Mouse (Mus musculus) gastrocnemius, postnatal 4 days (tissue): Measurements from ENCODE around the gene Gm5678. TPM values are rescaled to one million over a fixed set of nuclear protein-coding genes. Genes with fewer than 3 reads are reported as not detected.

Experiments
- DNase-seq, 2 experiments: peaks; one replicate each; pipeline ENCODE4 v3.0.0; 2021 to 2022; ENCODE audit warnings: low spot score in 2 of 2, mixed read lengths in 2 of 2
- long read RNA-seq, 2 experiments: library from polyadenylated mRNA; stranded (forward); transcript quantifications; one replicate each; pipeline ENCODE4 v2.0.0; 2021
- total RNA-seq, 2 experiments: library from RNA; stranded (reverse); gene quantifications; 2 replicates each; pipeline ENCODE4 v1.2.3; 2021

Gene Gm5678
- total RNA-seq = 1 to 10 TPM; 1.3 to 2.0 TPM
- long read RNA-seq, experiment 1 = 0 reads
- long read RNA-seq, experiment 2 = 0 reads

- no peak for DNase-seq
Observed at GRCm38 (mm10) chr16:93627761-93628400, at the start of gene Gm5678. Gene Gm5678 (plus strand): TSS chr16:93628097.

GRCm38 (mm10) chr16:93578346-93579005 lies 49.4 kb upstream of the Gm5678 start:
- DNase-seq = no peak

DNA sequence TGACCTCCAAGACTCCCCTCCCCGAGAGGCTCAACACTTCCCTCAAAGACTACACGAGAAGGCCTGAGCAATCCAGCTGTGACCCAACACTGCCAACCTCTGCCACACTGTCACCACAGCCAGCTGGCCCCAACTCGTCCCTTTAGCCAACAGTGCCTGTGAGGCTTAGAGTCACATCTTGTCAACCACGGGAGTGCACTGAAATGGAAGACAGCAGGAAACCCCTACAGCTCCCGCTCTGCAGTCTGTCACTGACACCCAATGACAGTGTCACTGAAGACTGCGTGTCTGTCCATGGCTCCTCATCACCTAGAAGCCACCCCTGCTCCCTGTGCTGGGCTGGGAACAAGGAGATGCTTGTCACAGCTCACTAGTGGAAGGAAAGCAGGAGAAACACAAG lies 46.8 kb upstream of the Gm5678 start:
- no peak for DNase-seq

GRCm38 (mm10) chr16:93584976-93585702 lies 42.8 kb upstream of the Gm5678 start:
- no peak for DNase-seq

DNA sequence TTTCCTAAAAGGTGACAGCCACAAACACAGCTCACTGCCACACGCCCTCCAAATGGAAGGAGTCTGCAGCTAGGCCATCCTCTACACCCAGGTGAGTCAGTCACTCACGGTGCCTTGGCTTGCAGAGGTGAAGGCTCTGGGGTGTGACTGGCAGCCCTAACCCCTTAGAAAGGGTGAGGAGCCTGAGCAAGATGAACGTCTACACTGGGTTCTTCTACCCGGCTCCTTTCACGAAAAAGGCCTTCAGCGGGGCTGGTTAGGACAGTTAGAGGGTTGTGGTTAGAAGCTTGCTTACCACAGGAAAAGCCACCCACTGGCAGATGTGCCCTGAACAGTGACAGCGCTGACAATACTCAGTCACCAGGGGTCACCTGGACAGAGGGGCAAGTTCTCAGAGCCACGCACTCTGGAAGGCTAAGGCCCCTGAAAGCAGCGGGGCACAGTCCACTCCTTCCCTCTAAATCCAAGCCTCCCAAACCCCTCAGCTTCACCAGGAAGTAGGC lies 42.1 kb upstream of the Gm5678 start:
- no peak for DNase-seq

DNA sequence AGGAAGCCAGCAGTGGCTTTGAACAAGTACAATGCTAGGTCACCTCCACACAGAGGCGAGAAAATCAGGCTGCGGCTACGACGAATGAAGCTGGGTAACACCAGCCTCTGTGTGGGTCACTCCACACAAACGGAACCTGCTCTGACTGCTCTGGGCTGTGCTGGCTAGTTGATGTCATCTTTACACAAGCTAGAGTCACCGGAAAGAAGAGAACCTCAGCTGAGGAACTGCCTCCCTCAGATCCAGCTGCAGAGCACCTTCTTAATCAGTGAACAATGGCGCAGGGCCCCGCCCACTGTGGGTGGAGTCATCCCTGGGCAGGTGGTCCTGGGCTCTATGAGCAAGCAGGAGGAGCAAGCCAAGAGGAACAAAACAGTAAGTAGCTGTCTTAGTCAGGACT lies 41.5 kb upstream of the Gm5678 start:
- no peak for DNase-seq

DNA sequence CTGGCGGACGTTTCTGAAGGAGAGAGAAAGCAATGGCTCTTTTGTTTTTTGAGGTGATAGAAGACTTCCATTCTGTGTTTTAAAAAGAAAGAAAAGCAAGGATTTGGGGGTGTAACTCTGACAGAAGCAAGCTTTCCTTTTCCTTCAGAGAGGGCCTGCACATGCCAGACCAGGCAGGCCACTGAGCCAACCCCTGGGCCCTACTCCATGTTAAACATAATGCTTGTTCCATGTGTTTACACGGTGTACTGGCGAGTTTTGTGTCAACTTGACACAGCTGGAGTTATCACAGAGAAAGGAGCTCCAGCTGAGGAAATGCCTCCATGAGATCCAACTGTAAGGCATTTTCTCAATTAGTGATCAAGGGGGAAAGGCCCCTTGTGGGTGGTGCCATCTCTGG lies 39.6 kb upstream of the Gm5678 start:
- DNase-seq = no peak

GRCm38 (mm10) chr16:93590915-93591314 lies 37.0 kb upstream of the Gm5678 start:
- no peak for DNase-seq

DNA sequence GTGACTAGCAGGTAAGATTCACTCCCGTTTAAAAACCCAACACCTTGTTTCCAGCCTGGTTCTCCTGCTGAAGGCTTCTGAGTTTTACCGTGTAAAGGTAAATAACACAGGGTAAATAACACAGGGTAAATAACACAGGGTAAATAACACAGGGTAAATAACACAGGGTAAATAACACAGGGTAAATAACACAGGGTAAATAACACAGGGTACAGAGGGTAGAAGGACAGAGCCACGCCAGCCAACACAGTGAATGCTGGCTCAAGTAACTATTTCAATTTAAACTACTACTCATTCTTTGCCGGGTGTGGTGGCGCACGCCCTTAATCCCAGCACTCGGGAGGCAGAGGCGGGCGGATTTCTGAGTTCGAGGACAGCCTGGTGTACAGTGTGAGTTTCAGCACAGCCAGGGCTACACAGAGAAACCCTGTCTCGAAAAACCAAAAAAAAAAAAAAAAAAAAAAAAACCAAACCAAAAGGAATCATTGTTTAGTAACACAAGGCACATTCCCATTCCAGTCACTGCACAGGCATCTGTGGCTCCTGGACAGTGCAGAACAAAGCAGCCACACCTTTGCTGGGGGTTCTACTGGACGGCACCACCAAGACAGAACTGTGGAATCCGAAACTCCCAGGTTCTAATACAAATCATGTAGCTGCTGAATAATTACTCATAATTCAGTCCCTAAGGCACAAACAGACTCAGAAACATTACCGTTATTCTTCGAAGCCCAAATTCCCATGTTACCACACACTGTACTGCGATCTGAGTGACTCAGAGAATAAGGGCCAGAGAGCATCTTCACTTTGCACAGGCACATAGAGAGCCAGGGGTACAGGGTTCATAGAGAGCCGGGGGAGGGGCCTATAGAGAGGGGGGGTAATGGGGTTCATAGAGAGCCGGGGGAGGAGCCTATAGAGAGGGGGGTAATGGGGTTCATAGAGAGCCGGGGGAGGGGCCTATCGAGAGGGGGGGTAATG lies 36.2 kb upstream of the Gm5678 start:
- no peak for DNase-seq

DNA sequence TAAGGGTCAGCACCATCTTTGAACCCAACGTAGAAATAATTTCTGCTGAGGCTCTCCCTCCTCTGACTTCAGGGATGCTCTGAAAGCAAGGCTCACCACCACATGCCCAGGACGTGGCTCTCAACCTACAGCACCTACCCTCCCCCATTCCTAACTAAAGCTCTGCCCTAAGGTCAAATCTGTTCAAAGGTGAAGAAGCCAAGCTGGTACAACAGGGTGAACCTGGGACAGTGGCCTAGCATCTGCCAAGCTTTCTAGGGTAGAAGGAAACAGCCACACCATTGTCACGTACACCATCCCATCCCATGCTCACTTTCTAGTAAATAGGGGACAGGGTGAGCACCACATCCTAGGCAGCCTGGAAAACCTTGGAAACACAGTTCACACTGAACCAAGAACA lies 35.2 kb upstream of the Gm5678 start:
- DNase-seq = no peak

DNA sequence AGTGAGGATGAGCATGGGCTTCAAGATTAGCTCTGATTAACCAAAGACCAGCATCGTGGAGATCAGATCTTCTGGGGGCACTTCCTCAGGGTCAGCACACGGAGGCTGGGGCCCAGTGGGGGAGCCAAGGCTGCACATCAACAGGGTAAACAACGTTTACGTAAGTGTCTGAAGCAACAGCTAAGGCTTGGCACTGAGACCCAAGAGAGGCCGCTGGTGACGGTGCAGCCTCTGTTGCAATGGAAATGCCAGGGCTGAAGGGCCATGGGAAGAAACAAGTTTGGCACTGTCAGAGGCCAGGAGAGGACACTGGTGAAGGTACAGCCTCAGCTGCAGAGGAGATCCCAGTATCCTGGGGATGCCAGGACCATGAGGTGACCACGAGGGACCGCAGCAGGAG lies 34.5 kb upstream of the Gm5678 start:
- DNase-seq = no peak

- DNase-seq = no peak
Observed at GRCm38 (mm10) chr16:93594448-93594847, 33.4 kb upstream of the Gm5678 start.

DNA sequence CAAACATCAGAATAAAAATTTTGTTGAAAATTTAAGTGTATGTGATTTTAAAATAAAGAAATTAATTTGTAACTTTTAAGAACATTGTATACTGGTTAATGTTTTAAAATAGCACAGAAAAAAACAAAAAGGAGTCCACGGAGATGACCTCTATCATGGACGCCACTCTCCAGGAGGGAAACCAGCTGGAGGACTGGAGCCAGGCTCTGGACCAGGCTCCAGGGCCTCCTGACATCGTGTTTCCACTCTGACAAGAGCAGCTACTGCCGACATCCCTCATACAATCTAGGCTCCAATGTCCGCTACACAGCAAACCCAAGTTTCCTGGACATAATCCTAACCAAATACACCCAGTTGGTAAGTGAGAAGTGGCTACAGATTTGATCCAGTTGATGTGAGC lies 32.1 kb upstream of the Gm5678 start:
- DNase-seq = no peak

DNA sequence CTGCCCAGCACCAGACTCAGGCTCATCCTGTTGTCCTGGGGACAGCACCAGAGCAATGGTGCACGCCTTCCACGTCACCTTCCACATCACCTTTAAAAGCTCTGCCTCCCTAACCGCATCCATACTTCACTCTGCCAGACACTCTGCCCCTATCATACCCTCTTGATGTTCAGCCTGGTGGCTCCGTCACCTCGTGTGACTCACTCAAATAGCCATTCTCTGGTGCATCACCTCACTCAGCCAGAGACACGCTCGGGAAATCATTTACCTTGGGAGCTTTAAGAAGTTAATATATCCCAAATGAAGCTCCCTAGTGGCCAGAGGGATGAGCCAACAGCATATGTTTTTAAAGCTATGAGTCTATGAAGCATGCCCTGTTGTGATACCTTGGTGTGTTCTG lies 31.1 kb upstream of the Gm5678 start:
- DNase-seq = no peak

DNA sequence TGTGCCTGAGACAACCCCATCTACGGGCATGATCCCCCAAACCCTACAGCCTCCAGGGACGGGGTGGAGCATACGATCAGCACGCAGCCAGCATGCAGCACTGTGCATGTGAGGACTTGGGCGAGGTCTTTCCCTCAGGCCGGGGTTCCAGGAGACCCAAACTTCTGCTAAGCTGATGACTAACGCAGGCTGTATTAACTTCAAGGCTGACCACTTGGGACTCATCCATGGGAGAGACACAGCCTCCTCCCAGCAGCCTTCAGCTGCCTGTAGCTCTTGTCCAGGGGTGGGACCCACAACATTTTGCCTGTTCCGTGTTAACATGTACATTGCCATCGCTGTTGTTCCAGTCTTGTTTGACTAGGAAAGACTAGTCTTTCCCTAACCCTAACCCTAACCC lies 30.3 kb upstream of the Gm5678 start:
- no peak for DNase-seq

- DNase-seq = no peak
Observed at GRCm38 (mm10) chr16:93599461-93599860, 28.4 kb upstream of the Gm5678 start.

DNA sequence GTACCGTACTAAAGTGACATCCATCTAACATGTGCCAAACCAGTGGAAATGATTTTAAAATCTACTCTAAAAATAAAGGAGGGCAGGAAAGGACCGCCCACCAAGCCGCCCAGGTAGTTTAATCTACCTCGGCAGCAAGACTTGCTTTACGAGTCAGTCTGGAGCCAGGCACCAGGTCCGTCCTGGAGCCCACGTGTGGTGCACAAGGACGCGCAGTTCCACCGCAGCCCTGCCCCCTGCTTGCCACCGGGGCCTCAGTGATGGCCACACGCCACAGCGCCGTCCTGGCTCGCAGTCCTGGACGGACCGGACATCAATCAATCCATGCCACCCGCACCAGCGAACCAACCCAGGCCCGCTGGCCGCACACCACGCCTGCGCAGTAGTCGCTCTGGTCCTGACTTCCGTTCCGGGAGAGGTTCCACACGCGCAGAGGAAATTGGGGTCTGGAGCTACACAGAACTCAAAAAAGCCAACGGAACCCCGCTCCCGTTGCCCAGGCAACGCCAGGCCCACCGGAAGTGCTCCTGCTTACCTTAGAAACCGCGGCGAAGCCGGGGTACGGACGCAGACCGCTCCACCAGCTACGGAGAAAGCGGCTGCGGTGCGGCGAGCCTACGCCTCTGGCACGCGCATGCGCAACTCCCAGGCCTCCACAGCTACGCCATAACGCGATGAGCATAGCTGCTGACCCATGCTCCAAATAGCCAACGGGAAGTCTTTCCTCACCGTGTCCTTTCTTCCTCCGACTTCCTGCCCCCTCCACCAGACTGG lies 24.3 kb upstream of the Gm5678 start, which contains the start of gene Setd4:
Gene Setd4 (minus strand): TSS at position 625 of the 774 bp plus-strand sequence.
- peak; percentile 79 to 92 for DNase-seq

DNA sequence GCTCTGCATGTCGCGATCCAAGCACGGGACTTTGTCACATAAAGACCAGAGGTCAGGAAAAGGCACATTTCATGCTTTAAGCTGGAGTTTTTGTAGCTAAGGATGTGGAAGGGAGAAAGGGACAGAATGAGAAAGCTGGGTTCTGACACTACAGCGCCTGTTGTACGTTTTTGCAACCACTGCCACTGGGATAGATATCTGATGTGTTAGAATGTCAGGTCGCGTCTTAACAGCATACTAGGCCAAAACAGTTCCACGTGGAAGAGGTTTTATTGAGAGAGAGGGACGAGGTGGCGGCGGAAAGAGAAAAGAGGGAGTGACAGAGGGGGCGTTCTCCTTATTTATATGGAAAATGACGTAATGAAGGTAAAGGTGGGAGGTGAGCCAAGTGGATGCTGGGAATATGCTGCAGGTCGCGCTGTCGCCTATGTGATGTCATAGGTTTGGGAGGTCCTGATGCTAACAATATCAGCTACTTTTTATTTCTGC lies 23.4 kb upstream of the Gm5678 start:
- DNase-seq = no peak

DNA sequence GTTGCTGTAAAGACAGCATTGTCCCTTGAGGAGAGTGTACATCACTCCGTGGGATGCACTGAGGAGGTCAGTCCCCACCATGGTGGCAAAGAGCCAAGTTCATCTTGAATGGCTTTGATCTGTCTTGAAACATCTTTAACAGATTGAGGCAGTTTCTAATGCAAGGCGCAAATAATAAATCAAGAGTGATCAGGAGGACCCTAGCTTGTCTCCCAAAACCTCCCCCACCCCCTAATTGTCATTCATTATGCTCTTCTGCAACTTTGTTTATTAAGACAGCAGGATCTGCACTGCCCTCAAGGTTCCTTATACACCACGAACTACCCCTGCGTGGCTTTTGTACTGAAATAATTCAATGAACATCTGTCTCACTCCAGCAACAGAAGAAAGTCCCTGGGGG lies 22.3 kb upstream of the Gm5678 start, which contains the start of gene Cbr1:
Gene Cbr1 (plus strand): TSS at position 301 of the 400 bp plus-strand sequence.
- DNase-seq = no peak

GRCm38 (mm10) chr16:93606146-93606545 lies 21.8 kb upstream of the Gm5678 start:
- DNase-seq = no peak
